Mouse (Mus musculus): Measurements from ENCODE around the gene Gbx1. TPM values are rescaled to one million over a fixed set of nuclear protein-coding genes. Genes with fewer than 3 reads are reported as not detected.

Gene Gbx1
- total RNA-seq, 2 experiments from 2014 or later = 0.10 TPM; not detected in 1

GRCm38 (mm10) chr5:24482247-24483079, 44.5 kb downstream of the Gbx1 start:
- DNase-seq = no peak
- intact Hi-C loops (cut with DNase I) = loop anchor here (1.0 to 10.0 kb wide), 2 partner anchors 48 to 218 kb away; no protein-coding TSS in a partner anchor

GRCm38 (mm10) chr5:24481647-24482046, 45.4 kb downstream of the Gbx1 start:
- intact Hi-C loops (cut with DNase I) = loop anchor here (10.0 kb wide), 1 partner anchor 217 kb away; no protein-coding TSS in a partner anchor

DNA sequence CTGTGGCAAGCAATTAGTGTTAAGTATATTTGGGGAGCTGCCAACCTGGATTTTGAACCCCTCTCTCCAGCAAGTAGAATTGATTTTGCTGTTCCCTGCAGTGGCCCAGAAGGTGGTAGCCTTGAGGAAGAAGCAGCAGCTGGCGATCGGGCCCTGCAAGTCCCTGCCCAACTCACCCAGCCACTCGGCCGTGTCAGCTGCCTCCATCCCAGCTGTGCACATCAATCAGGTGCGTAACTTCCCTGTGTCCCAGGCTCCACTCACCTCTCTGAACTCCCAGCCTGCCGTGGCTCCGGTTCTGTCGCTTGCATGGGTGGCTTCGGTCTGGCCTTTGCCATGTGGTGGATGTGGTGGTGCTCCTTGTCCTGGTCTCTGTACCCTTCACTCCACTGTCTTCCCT, 49.1 kb downstream of the Gbx1 start:
- intact Hi-C loops (cut with DNase I) = no loop called here
- DNase-seq = no peak

More at GRCm38 (mm10) chr5:24481647-24482046, 45.4 kb downstream of the Gbx1 start:
- DNase-seq = peak; percentile 64 to 82

- DNase-seq = peak in 1 of 2 experiments; percentile 16
- intact Hi-C loops (cut with DNase I) = no loop called here
Observed at GRCm38 (mm10) chr5:24475476-24476241, 51.3 kb downstream of the Gbx1 start.

GRCm38 (mm10) chr5:24474723-24475261, 52.2 kb downstream of the Gbx1 start:
- intact Hi-C loops (cut with DNase I) = no loop called here
- peak; percentile 62 to 70 for DNase-seq

DNA sequence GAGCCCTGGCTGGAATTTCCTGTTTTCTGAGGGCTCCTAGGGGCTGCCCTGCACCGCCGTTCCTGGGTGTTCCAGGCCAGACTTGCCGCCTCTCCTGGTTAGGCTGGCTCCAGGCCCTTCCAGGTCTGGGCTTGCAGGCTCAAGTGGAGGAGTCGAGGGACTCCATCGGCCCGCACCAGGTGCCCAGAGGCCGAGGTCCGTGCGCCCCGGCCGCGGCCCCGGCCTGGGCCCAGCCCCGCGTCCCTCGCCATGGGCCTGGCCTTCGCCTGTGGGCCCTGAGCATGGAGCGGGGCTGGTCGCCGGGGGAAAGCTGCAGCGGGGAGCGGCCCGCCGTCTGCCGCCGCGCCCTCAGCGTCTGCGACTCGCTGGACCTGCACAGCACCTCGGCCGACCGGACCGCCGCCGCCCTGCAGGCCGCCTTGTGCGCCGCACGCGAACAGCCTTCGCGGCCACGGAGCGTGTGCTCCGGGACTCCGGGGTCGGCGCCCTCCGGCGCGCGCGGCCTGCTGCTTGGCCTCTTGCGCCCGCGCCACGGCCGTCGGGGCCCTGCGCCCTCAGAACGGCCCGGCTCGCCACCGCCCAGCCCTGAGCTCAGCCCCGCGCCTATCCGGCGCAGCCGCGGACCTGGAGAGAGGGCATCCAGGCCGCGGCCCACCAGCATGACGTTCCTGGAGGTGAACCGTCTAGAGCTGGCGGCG, 52.8 kb downstream of the Gbx1 start:
- DNase-seq = no peak
- intact Hi-C loops (cut with DNase I) = no loop called here

DNA sequence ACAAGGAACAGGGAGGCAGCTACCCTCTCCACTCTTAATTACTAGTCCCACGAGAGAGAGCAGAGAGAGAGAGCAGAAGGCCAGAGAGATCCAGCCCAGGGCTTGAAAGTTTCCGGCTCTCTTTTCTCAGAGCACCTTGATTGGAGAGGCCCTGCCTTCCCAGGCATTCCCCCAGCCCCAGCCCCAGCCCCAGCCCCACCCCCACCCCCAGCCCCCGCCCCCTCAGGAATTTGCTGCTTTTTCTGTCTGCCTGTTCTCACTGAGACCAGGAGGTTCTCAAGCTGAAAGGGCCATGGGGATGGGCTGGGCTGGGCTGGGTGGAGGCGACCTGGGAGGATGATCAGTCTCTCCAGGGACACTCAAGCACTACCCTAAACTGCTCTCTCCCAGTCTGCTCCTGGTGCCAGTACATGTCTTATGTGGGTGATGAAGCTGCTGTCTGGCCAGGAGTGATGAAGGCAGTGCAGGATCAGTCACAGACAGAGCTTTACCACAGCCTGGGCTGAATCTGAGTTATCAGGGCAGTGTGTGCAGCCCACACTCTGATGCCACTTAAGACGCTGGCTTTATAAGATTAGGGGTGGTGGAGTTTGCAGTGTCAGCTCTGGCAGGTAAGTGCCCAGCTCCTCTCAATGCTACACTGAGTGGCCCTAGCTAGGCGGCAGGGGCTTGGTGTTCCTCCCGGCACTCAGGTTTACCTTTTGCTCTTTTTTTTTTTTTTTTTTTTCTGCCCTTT, 54.0 kb downstream of the Gbx1 start:
- intact Hi-C loops (cut with DNase I) = no loop called here
- DNase-seq = no peak

DNA sequence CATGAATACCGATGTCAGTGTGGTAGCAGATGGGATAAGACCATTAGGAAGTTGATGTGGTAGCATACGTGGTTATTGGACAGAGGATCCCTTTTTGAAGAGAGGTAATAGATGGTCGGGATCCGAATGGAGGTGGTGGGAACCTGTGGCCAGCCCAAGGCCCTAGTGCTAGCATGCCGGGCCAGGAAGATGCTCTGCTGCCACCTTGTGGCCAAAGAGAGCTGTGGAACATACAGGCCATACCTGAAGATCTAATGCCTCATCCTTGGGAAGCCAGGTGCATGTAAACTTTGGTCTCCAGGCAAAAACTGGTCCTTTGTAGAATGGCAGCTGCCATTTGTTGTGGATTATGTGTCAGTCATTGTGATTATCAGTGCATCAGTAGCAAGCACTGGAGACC, 56.4 kb downstream of the Gbx1 start:
- intact Hi-C loops (cut with DNase I) = loop anchor here (1.0 to 2.0 kb wide), 4 partner anchors 18 to 75 kb away; partner anchors contain the start of gene Agap3
- DNase-seq = peak; percentile 81 to 86

- DNase-seq = no peak
- intact Hi-C loops (cut with DNase I) = no loop called here
Observed at GRCm38 (mm10) chr5:24466762-24467161, 60.2 kb downstream of the Gbx1 start.

DNA sequence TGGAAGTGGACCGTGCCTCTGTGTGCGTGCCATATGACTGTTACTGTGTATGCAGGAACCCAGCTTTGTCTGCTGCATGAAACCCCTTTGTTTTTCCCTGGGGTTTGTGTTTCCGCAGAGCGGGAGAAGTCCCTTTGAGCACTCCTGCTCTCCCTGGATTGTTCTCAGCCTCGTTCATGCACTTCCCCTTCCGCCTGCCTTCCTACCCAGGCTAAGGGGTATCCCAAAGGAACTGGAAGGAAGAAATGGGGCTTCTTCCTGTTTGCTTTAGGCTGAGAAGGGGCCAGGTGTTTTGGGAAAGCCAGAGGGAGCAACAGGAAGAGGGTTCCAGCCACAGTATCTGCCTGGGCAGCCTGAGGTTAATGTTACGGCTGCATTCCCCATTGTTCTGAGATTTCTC, 71.4 kb downstream of the Gbx1 start:
- intact Hi-C loops (cut with DNase I) = no loop called here

DNA sequence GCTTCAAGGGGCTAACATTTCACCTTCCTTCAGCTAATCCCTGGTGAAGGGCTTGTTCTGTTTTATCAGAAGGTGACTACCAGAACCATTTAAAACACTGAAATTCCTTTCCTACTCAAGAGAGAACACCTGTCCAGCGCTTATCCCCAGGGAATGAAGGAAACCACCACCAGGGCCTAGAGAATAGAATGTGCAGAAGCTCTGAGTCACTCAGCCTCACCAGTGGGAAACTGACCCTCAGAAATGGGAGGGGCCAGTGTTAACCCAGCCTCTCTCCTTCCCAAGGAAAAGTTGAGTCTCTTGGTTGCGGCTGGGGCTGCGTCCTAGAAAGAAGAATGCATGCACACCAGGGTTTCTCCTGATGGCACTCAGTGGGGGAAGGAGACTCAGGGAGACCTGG, 71.9 kb downstream of the Gbx1 start:
- intact Hi-C loops (cut with DNase I) = no loop called here

More for the DNA sequence above, 71.4 kb downstream of the Gbx1 start:
- DNase-seq = no peak

GRCm38 (mm10) chr5:24453985-24454303, 73.1 kb downstream of the Gbx1 start:
- intact Hi-C loops (cut with DNase I) = loop anchor here (2.0 kb wide), 2 partner anchors 17 to 29 kb away; no protein-coding TSS in a partner anchor
- DNase-seq = no peak

More for the DNA sequence above, 71.9 kb downstream of the Gbx1 start:
- DNase-seq = no peak

- intact Hi-C loops (cut with DNase I) = loop anchor here (2.0 kb wide), 2 partner anchors 17 to 29 kb away; no protein-coding TSS in a partner anchor
- no peak for DNase-seq
Observed at GRCm38 (mm10) chr5:24453283-24453984, 73.6 kb downstream of the Gbx1 start.

Other genes with a start within 250 kb of the Gbx1 start
- 10 to 100 TPM; 90.5 to 93.9 TPM for gene Kcnh2, start 175.6 kb downstream of the Gbx1 start, total RNA-seq (2021)
- gene Nos3, start 162.4 kb downstream of the Gbx1 start, total RNA-seq (2021) = 10 to 100 TPM; 44.0 to 44.4 TPM
- gene Atg9b, start 135.1 kb downstream of the Gbx1 start, total RNA-seq (2021) = under 1 TPM; 0.62 to 0.89 TPM
- gene Abcb8, start 133.5 kb downstream of the Gbx1 start, total RNA-seq (2021) = 10 to 100 TPM; 85.0 to 88.5 TPM
- gene Asic3, start 113.8 kb downstream of the Gbx1 start, total RNA-seq (2021) = under 1 TPM; 0.12 to 0.22 TPM
- gene Cdk5, start 103.7 kb downstream of the Gbx1 start, total RNA-seq (2021) = 10 to 100 TPM; 21.5 to 25.0 TPM
- 10 to 100 TPM; 49.2 to 52.4 TPM for gene Slc4a2, start 103.4 kb downstream of the Gbx1 start, total RNA-seq (2021)
- gene Fastk, start 81.9 kb downstream of the Gbx1 start, total RNA-seq (2021) = 100 to 1,000 TPM; 207 to 209 TPM
- gene Tmub1, start 79.3 kb downstream of the Gbx1 start, total RNA-seq (2021) = 10 to 100 TPM in 1 of 2 experiments, 1 to 10 TPM in 1; 9.6 to 10.7 TPM
- 10 to 100 TPM; 83.1 to 84.8 TPM for gene Agap3, start 75.0 kb downstream of the Gbx1 start, total RNA-seq (2021)
- 10 to 100 TPM; 41.9 to 47.0 TPM for gene Asb10, start 13.8 kb upstream of the Gbx1 start, total RNA-seq (2021)
- gene 4931409K22Rik, start 29.6 kb upstream of the Gbx1 start, total RNA-seq (2021) = not detected
- gene Abcf2, start 50.3 kb upstream of the Gbx1 start, total RNA-seq (2021) = 10 to 100 TPM; 44.2 to 47.5 TPM
- 10 to 100 TPM; 19.4 to 19.8 TPM for gene Chpf2, start 59.5 kb upstream of the Gbx1 start, total RNA-seq (2021)
- 10 to 100 TPM; 61.4 to 67.8 TPM for gene Smarcd3, start 97.2 kb upstream of the Gbx1 start, total RNA-seq (2021)
- gene Nub1, start 158.3 kb upstream of the Gbx1 start, total RNA-seq (2021) = 10 to 100 TPM; 29.3 to 31.6 TPM
- gene Wdr86, start 203.5 kb upstream of the Gbx1 start, total RNA-seq (2021) = 1 to 10 TPM; 1.1 to 2.5 TPM
- gene Crygn, start 230.8 kb upstream of the Gbx1 start, total RNA-seq (2021) = not detected

Measured in heart, postnatal 10 days (tissue).